Mouse (Mus musculus) hindbrain, embryonic 11.5 days (tissue): ENCODE measurements around the gene Rtca. TPM values are rescaled to one million over a fixed set of nuclear protein-coding genes. Genes with fewer than 3 reads are reported as not detected.
A peak's percentile ranks its signal among the peaks of the same experiment; 100 is the strongest.

Source experiments
- ATAC-seq: fragments of 200-750 bp; cut with Nextera tagmentation; 2 replicates; pipeline ENCODE4 v1.8.0; 2017; ENCODE audit warnings: mild to moderate bottlenecking, moderate TSS enrichment, moderate library complexity; ENCODE audit not compliant: low FRiP score
- DNase-seq: peaks from one replicate; pipeline ENCODE4 v3.0.0-alpha.2; 2015; ENCODE audit warnings: low spot score
- H3K27ac ChIP-seq: fragments of 300-500 bp; sonication (generic); 2 replicates; pipeline ENCODE4 v1.5.1; 2014; ENCODE audit warnings: mild to moderate bottlenecking, low read depth, low read length
- H3K27me3 ChIP-seq: fragments of 300-500 bp; sonication (generic); 2 replicates; pipeline ENCODE4 v1.6.1; 2014; ENCODE audit warnings: mild to moderate bottlenecking, low read length, moderate library complexity, mixed read lengths; ENCODE audit not compliant: control insufficient read depth, insufficient read depth
- H3K36me3 ChIP-seq: fragments of 300-500 bp; sonication (generic); 2 replicates; pipeline ENCODE4 v1.6.1; 2014; ENCODE audit warnings: mild to moderate bottlenecking, low read length, moderate library complexity, mixed read lengths; ENCODE audit not compliant: control insufficient read depth, insufficient read depth
- H3K4me1 ChIP-seq: fragments of 300-500 bp; sonication (generic); replicated peaks from 2 replicates; pipeline ENCODE4 v1.6.1; 2014; ENCODE audit warnings: low read length, mixed read lengths; ENCODE audit not compliant: control insufficient read depth, insufficient read depth
- H3K4me2 ChIP-seq: fragments of 300-500 bp; sonication (generic); replicated peaks from 2 replicates; pipeline ENCODE4 v1.6.1; 2014; ENCODE audit warnings: mild to moderate bottlenecking, low read depth, low read length
- H3K4me3 ChIP-seq: fragments of 300-500 bp; sonication (generic); 2 replicates; pipeline ENCODE4 v1.5.1; 2014; ENCODE audit warnings: low read depth, low read length
- H3K9ac ChIP-seq: fragments of 300-500 bp; sonication (generic); 2 replicates; pipeline ENCODE4 v1.6.1; 2014; ENCODE audit warnings: low read depth, low read length
- H3K9me3 ChIP-seq: fragments of 300-500 bp; sonication (generic); 2 replicates; pipeline ENCODE4 v1.6.1; 2016; ENCODE audit warnings: low read length; ENCODE audit not compliant: control insufficient read depth
- WGBS: fragments of 180-500 bp; shearing (Covaris S2); extraction: QIAGEN DNeasy Blood & Tissue Kit; methylation state at CpG from one replicate; pipeline ENCODE4 v1.1.7; 2014; 5-methylcytosine and 5-hydroxymethylcytosine counted together
- polyA plus RNA-seq: library from polyadenylated mRNA; unstranded; fragments of >200 nt; fragmentation: Nextera tagmentation; extraction: Ambion mirVana; gene quantifications from 2 replicates; pipeline ENCODE4 v1.2.1, GENCODE M21; 2014

Gene Rtca
- polyA plus RNA-seq, 1 experiment from 2014 or later = 123 TPM

GRCm38 (mm10) chr3:116482724-116483123 lies 25.3 kb downstream of the Rtca start:
- Histone ChIP-seq H3K27me3 (no peaks in the 10 kb centered on the region), H3K4me1 (no peaks in the 10 kb centered on the region), H3K27ac (no peak overlapping the region), H3K4me3 (no peak overlapping the region), H3K9me3 (no peaks in the 10 kb centered on the region), H3K36me3 (no peaks in the 10 kb centered on the region), H3K4me2 (no peak overlapping the region), H3K9ac (no peak overlapping the region)
- 84% methylated on average over 3 of the region's 3 CpGs for WGBS
- ATAC-seq = no peak
- DNase-seq = no peak

- no peak overlapping the region for H3K4me2 ChIP-seq
- no peaks in the 10 kb centered on the region for H3K9me3 ChIP-seq
- ATAC-seq (0 out of 2 replicates have a peak, but pooled peaks have one; percentile 22), DNase-seq (no peak)
- no peaks in the 10 kb centered on the region for H3K4me1 ChIP-seq
- H3K9ac ChIP-seq = no peak overlapping the region
- no peak overlapping the region for H3K27ac ChIP-seq
- no peaks in the 10 kb centered on the region for H3K27me3 ChIP-seq
- 65% methylated on average over 5 of the region's 5 CpGs for WGBS
- H3K36me3 ChIP-seq = no peaks in the 10 kb centered on the region
- no peak overlapping the region for H3K4me3 ChIP-seq
These were observed 27.1 kb downstream of the Rtca start for GRCm38 (mm10) chr3:116480937-116481336.

- Histone ChIP-seq H3K4me3 (no peak overlapping the region), H3K27me3 (no peaks in the 10 kb centered on the region), H3K36me3 (no peaks in the 10 kb centered on the region), H3K4me2 (no peak overlapping the region), H3K4me1 (no peaks in the 10 kb centered on the region), H3K27ac (no peak overlapping the region), H3K9me3 (no peaks in the 10 kb centered on the region), H3K9ac (no peak overlapping the region)
- no peak for ATAC-seq
- 46% methylated on average over 2 of the region's 2 CpGs for WGBS
- peak; percentile 14 for DNase-seq
These were observed 27.9 kb downstream of the Rtca start for GRCm38 (mm10) chr3:116480119-116480518.

GRCm38 (mm10) chr3:116477351-116477750 lies 30.7 kb downstream of the Rtca start:
- ATAC-seq (no peak), DNase-seq (no peak)
- Histone ChIP-seq H3K4me3 (no peak overlapping the region), H3K9me3 (no peaks in the 10 kb centered on the region), H3K4me1 (no peaks in the 10 kb centered on the region), H3K36me3 (no peaks in the 10 kb centered on the region), H3K27me3 (no peaks in the 10 kb centered on the region), H3K4me2 (no peak overlapping the region), H3K27ac (no peak overlapping the region), H3K9ac (no peak overlapping the region)
- 87% methylated on average over 7 of the region's 7 CpGs for WGBS

GRCm38 (mm10) chr3:116476686-116477298 lies 31.2 kb downstream of the Rtca start:
- no peak for ATAC-seq
- H3K9me3 ChIP-seq = no peaks in the 10 kb centered on the region
- DNase-seq = no peak
- H3K36me3 ChIP-seq = no peaks in the 10 kb centered on the region
- H3K4me3 ChIP-seq = no peak overlapping the region
- WGBS = 62% methylated on average over 5 of the region's 5 CpGs
- no peak overlapping the region for H3K4me2 ChIP-seq
- H3K4me1 ChIP-seq = no peaks in the 10 kb centered on the region
- H3K9ac ChIP-seq = no peak overlapping the region
- no peaks in the 10 kb centered on the region for H3K27me3 ChIP-seq
- no peak overlapping the region for H3K27ac ChIP-seq

GRCm38 (mm10) chr3:116474602-116475001 lies 33.4 kb downstream of the Rtca start:
- no peak overlapping the region for H3K9ac ChIP-seq
- no peak overlapping the region for H3K27ac ChIP-seq
- H3K4me3 ChIP-seq = no peak overlapping the region
- no peaks in the 10 kb centered on the region for H3K27me3 ChIP-seq
- no peaks in the 10 kb centered on the region for H3K9me3 ChIP-seq
- H3K4me2 ChIP-seq = no peak overlapping the region
- DNase-seq (no peak), ATAC-seq (no peak)
- H3K36me3 ChIP-seq = no peaks in the 10 kb centered on the region
- 83% methylated on average over 11 of the region's 11 CpGs for WGBS
- no peaks in the 10 kb centered on the region for H3K4me1 ChIP-seq

GRCm38 (mm10) chr3:116465709-116466108 lies 42.3 kb downstream of the Rtca start:
- no peaks in the 10 kb centered on the region for H3K4me1 ChIP-seq
- no peaks in the 10 kb centered on the region for H3K9me3 ChIP-seq
- H3K4me3 ChIP-seq = no peak overlapping the region
- 90% methylated on average over 12 of the region's 12 CpGs for WGBS
- H3K36me3 ChIP-seq = no peaks in the 10 kb centered on the region
- no peak for DNase-seq
- no peak overlapping the region for H3K4me2 ChIP-seq
- no peak overlapping the region for H3K27ac ChIP-seq
- no peak for ATAC-seq
- no peaks in the 10 kb centered on the region for H3K27me3 ChIP-seq
- H3K9ac ChIP-seq = no peak overlapping the region

- H3K27me3 ChIP-seq = no peaks in the 10 kb centered on the region
- H3K4me2 ChIP-seq = no peak overlapping the region
- H3K4me1 ChIP-seq = no peaks in the 10 kb centered on the region
- no peak overlapping the region for H3K27ac ChIP-seq
- DNase-seq = no peak
- H3K4me3 ChIP-seq = no peak overlapping the region
- no peaks in the 10 kb centered on the region for H3K36me3 ChIP-seq
- WGBS = 74% methylated on average over 2 of the region's 2 CpGs
- H3K9me3 ChIP-seq = no peaks in the 10 kb centered on the region
- ATAC-seq = no peak
- no peak overlapping the region for H3K9ac ChIP-seq
These were observed 43.7 kb downstream of the Rtca start for GRCm38 (mm10) chr3:116464318-116464717.

GRCm38 (mm10) chr3:116461053-116461452 lies 47.0 kb downstream of the Rtca start:
- no peaks in the 10 kb centered on the region for H3K27me3 ChIP-seq
- no peak overlapping the region for H3K4me3 ChIP-seq
- H3K9me3 ChIP-seq = no peaks in the 10 kb centered on the region
- no peak overlapping the region for H3K4me2 ChIP-seq
- 87% methylated on average over 4 of the region's 4 CpGs for WGBS
- no peak overlapping the region for H3K27ac ChIP-seq
- H3K9ac ChIP-seq = no peak overlapping the region
- DNase-seq (no peak), ATAC-seq (no peak)
- H3K36me3 ChIP-seq = no peaks in the 10 kb centered on the region
- H3K4me1 ChIP-seq = no peaks in the 10 kb centered on the region
